Mouse (Mus musculus) liver, embryonic 14.5 days (tissue): ENCODE measurements around the gene Gm11172.

Experiments used
- CTCF ChIP-seq: IDR thresholded peaks from 2 replicates; pipeline ENCODE4 v1.5.1; 2016; ENCODE audit warnings: antibody characterized with exemption, low read depth, control low read depth
- EP300 ChIP-seq: IDR thresholded peaks from 2 replicates; pipeline ENCODE4 v1.6.1; 2016; ENCODE audit warnings: antibody characterized with exemption, low read depth

- TF ChIP-seq CTCF, result no peak
- TF ChIP-seq EP300, result no peak
Measured at GRCm38 (mm10) chr16:10814864-10815263, 2.1 kb downstream of the Gm11172 start.
